Mouse (Mus musculus): Measurements from ENCODE around the gene Vmo1. TPM values are rescaled to one million over a fixed set of nuclear protein-coding genes. Genes with fewer than 3 reads are reported as not detected.
"Not testable (repeated sequence)": the region's sequence is repeated elsewhere in the genome, so short reads cannot be mapped to it uniquely, and the experiment has no call there.

Vmo1 gene
- polyA plus RNA-seq, 1 experiment from 2014 or later = 0.31 TPM

DNA sequence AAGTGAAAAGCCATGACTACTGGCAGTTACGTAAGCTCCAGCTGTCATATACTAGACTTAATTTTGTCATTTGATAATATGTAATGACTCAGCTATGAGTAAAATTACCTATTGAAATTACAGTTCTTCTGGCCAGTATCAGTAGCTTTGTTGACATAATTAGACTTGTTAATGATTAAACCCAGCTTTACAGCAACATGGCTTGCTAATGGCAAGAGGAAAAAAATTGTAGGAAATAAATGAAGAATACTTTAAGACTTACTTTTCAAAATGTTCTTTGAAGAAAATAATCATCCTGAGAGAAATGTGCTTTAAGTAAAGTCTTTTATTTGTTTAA is 14.0 kb downstream of the Vmo1 start:
- no peak overlapping the region for H3K27ac ChIP-seq
- no peak overlapping the region for H3K4me3 ChIP-seq
- no peak overlapping the region for H3K9ac ChIP-seq
- H3K4me1 ChIP-seq = no peaks in the 10 kb centered on the region
- no peaks in the 10 kb centered on the region for H3K27me3 ChIP-seq
- H3K36me3 ChIP-seq = no peaks in the 10 kb centered on the region
- no peak overlapping the region for H3K4me2 ChIP-seq (replicated peaks)
- ATAC-seq (ENCODE audit: low FRiP score, low read depth) = no peak
- H3K9me3 ChIP-seq = no peaks in the 10 kb centered on the region
- WGBS = 87% methylated on average over 1 of the region's 1 CpGs

DNA sequence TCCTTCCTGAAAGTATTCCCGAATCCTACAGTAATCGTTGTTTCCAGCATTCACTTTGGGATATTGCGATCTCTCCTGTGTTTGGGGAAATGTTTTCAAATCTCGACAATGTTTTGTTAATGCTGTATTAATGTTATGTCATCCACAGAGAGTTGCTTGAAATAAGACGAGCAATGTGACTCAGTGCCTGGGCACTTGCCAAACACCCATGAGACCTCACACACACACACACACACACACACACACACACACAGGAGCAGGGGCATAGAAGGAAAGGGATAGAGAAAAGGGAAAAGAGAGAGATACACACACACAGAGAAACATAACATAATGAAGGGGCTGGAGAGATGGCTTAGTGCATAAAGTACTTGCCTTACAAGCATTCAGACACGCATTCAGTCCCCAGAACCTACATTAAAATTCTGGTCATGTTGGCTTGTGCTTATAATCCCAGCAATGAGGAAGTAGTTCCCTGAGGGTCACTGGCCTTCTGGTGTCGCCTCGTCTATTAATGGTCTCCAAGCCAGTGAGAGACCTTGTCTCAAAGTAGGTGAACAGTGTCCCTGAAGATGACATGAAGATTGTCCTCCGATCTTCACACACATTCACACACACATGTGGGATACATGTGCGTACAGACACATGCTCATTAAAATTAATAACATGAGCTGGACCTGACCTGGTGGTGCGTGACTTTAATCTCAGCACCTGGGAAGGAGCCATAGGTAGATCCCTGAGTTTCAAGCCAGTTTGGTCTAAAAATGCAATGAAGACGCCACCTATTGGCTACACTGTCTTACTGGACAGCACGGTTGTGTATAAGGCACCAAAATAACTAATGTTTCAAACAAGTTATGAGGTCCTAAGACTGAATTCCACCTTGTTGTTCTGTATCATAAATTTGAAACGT is 14.6 kb downstream of the Vmo1 start:
- Histone ChIP-seq H3K9me3 (no peaks in the 10 kb centered on the region), H3K4me1 (no peaks in the 10 kb centered on the region), H3K27me3 (no peaks in the 10 kb centered on the region), H3K9ac (no peak overlapping the region), H3K36me3 (no peaks in the 10 kb centered on the region), H3K4me2 (replicated peaks) (no peak overlapping the region), H3K27ac (no peak overlapping the region), H3K4me3 (no peak overlapping the region)
- WGBS = 71% methylated on average over 14 of the region's 14 CpGs
- no peak for ATAC-seq (ENCODE audit: low FRiP score, low read depth)

DNA sequence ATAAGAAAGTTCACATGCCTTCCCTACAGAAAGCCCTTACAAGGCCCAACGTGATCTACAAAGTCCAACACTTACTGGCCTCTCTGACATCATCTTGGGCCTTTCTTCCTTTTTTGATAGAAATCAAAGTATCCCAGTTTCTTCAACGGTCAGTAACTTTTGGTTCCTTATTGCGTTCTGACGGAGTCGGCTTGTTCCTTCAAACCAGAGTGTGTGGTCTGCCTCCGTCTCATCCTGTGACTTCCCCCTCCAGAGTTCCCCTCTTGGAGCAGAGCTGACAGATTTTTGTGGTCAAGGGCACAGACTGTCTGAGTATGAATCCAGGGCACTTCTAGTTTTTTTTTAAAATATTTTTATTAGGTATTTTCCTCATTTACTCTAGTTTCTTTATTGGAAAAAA is 24.7 kb downstream of the Vmo1 start:
- H3K4me3 ChIP-seq = no peak overlapping the region
- H3K27ac ChIP-seq = no peak overlapping the region
- ATAC-seq (ENCODE audit: low FRiP score, low read depth) = no peak
- H3K4me2 ChIP-seq (replicated peaks) = no peak overlapping the region
- 85% methylated on average over 6 of the region's 6 CpGs for WGBS
- H3K27me3 ChIP-seq = no peaks in the 10 kb centered on the region
- no peaks in the 10 kb centered on the region for H3K36me3 ChIP-seq
- no peak overlapping the region for H3K9ac ChIP-seq
- peaks cover 5% of the 10 kb centered on the region; the same call in 1 of the 2 replicates for H3K9me3 ChIP-seq
- H3K4me1 ChIP-seq = no peaks in the 10 kb centered on the region

DNA sequence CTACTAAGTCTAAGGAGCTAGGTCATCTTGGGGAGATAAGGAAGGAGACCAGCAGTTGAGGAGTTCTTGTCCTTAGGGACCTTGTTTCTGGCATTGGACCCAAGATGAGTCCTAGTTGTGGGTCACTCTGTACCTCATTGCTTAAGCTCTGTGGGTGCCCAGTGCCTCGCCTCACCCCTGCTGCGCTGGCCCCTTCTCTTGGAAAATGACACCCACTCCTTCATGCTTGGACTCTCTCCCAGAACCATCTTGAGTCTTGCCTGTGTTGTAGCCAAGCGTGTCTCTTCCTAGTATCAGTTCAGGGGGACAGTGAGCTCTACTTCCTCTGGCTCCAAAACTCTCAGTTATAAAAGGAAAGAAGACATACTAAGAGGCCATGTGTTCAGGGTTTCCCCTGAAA is 25.3 kb downstream of the Vmo1 start:
- H3K9ac ChIP-seq = no peak overlapping the region
- H3K27me3 ChIP-seq = no peaks in the 10 kb centered on the region
- H3K27ac ChIP-seq = no peak overlapping the region
- no peak for ATAC-seq (ENCODE audit: low FRiP score, low read depth)
- no peak overlapping the region for H3K4me2 ChIP-seq (replicated peaks)
- H3K4me3 ChIP-seq = no peak overlapping the region
- no peaks in the 10 kb centered on the region for H3K36me3 ChIP-seq
- H3K4me1 ChIP-seq = no peaks in the 10 kb centered on the region
- H3K9me3 ChIP-seq = peaks cover 5% of the 10 kb centered on the region; the same call in 1 of the 2 replicates
- WGBS = 91% methylated on average over 3 of the region's 3 CpGs

DNA sequence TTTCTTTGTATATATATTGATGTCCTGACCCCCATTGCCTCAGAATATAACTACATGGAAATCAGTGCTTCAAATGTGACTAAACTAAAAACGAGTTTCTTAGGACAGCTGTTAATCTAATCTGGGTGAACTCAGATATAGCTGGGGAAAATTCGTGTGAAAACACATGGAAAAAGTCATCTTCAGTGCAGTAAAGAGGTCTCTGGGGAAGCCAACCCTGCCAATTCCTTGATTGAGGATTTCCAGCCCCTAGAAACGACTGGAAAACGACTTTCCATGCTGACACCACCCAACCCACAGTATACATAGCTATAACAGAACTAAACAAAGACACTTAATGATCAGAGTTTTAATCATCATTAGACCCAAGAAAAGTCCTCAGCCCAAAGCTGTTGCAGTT is 26.6 kb downstream of the Vmo1 start:
- no peak for ATAC-seq (ENCODE audit: low FRiP score, low read depth)
- Histone ChIP-seq H3K36me3 (no peaks in the 10 kb centered on the region), H3K4me3 (no peak overlapping the region), H3K4me2 (replicated peaks) (no peak overlapping the region), H3K4me1 (no peaks in the 10 kb centered on the region), H3K9ac (no peak overlapping the region), H3K9me3 (peaks cover 5% of the 10 kb centered on the region; the same call in 1 of the 2 replicates), H3K27ac (no peak overlapping the region), H3K27me3 (no peaks in the 10 kb centered on the region)
- 34% methylated on average over 4 of the region's 4 CpGs for WGBS

DNA sequence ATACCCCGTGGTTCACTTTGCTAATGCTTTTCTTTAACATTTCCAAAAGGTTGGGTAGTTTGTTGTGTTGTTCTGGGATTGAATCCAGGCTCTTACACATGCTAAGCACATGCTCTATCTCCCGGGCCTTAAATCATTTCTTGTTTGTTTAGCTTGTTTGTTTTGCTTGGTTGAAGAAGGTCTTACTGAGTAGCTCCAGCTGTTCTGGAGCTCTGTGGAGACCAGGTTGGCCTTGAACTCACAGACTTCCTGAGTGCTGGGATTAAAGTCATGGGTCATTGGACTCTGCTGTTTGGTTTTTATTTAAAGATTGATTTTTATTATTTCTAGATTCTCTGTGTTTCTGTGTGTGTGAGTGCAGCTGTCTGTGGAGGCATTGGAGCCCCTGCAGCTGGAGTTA is 28.9 kb downstream of the Vmo1 start:
- Histone ChIP-seq H3K9ac (no peak overlapping the region), H3K4me1 (no peaks in the 10 kb centered on the region), H3K4me2 (replicated peaks) (no peak overlapping the region), H3K36me3 (no peaks in the 10 kb centered on the region), H3K4me3 (no peak overlapping the region), H3K27me3 (no peaks in the 10 kb centered on the region), H3K9me3 (no peaks in the 10 kb centered on the region), H3K27ac (no peak overlapping the region)
- WGBS = 59% methylated on average over 2 of the region's 2 CpGs
- ATAC-seq (ENCODE audit: low FRiP score, low read depth) = no peak

DNA sequence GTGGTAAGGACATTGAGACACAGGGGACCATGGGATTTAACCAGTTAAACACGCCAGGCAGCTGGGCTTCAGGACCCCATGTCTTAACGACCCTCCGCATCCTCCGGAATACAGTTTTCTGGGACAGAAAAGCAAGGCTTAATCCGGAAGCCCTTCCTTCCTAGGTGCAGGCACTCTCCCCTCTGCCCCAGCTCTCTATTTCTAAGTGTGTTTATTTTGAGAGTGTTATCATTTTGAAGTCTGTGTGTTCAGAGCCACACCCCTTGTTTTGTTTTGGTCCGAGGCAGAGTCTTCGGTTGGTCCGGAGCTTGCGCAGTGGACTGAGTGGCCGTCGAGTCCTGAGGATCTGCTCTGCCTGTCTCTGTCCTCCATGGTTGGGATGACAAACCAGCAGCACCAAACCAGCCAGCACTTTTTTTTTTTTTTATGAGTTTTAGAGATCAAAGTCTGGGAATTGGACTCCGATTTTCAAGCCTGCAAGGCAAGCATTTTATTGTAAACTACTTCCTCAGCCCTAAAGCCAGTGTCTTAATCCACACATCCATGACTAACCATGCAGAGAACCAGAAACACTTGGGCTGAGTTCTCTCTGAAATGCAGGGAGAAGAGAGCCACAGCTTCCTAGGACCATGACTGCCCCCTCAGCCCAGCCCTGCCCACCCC is 39.4 kb downstream of the Vmo1 start:
- Histone ChIP-seq H3K27ac (no peak overlapping the region), H3K4me1 (no peaks in the 10 kb centered on the region), H3K36me3 (no peaks in the 10 kb centered on the region), H3K9me3 (no peaks in the 10 kb centered on the region), H3K27me3 (no peaks in the 10 kb centered on the region), H3K4me2 (replicated peaks) (no peak overlapping the region), H3K4me3 (no peak overlapping the region), H3K9ac (no peak overlapping the region)
- WGBS = 67% methylated on average over 12 of the region's 12 CpGs
- no peak for ATAC-seq (ENCODE audit: low FRiP score, low read depth)

DNA sequence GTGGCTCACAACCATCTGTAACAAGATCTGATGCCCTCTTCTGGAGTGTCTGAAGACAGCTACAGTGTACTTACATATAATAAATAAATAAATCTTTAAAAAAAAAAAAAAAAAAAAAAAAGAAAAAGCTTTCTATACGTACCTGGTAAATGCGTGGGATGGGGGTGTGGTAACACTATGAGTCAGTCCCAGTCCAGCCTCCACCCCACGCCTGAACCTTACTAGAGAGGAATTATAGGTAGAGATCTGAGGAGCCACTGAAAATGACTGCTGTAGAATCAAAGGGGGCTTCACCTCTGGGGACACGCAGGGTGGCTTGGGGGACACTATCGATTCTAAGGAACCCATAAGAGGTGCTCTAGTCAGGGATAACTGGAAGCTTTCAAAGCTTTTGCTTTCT is 41.1 kb downstream of the Vmo1 start:
- H3K4me3 ChIP-seq; H3K9ac ChIP-seq; H3K4me2 ChIP-seq (replicated peaks); H3K9me3 ChIP-seq; H3K27ac ChIP-seq; H3K4me1 ChIP-seq; H3K36me3 ChIP-seq; H3K27me3 ChIP-seq; ATAC-seq (ENCODE audit: low FRiP score, low read depth): not testable (repeated sequence)
- 83% methylated on average over 5 of the region's 5 CpGs for WGBS

DNA sequence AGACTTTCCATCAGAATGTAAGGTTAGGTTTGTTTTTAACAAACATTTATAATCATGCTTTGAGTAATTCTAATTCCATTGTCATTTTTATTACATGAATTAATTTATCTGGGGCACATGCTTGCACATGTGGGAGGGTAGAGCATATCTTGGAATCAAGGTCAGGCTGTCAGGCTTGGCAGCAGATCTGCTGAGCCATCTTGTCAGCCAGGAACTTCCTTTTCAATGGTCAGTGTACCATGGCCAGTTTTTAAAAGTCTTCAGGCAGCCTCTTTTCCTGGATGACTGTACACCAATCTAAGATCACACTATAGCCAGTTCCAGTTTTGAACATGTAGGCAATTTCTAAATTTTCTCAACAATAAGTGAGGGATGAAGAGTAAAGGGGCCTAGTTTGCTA is 41.7 kb downstream of the Vmo1 start:
- Histone ChIP-seq H3K9me3 (no peaks in the 10 kb centered on the region), H3K36me3 (no peaks in the 10 kb centered on the region), H3K27me3 (peaks cover 3% of the 10 kb centered on the region; the same call in 1 of the 2 replicates), H3K9ac (no peak overlapping the region), H3K4me3 (no peak overlapping the region), H3K4me1 (no peaks in the 10 kb centered on the region), H3K27ac (no peak overlapping the region), H3K4me2 (replicated peaks) (no peak overlapping the region)
- ATAC-seq (ENCODE audit: low FRiP score, low read depth) = no peak

DNA sequence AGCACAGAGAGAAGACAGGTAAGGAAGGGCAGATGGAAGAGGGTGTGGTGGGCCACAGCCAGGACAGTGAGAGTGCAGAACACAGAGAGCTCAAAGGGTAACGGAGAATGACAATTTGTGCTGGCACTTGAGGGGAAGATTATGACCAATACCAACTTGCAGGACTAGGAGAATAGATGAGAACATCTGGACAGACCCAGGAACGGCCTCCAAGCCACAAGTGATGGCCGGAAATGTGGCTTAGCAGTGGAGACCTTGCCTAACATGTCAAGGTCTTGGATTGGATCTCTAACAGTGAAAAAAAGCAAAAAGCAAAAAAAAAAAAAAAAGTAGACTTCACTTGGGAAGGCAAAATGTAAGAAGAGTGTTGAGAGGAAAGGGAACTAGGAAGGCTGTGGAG is 44.7 kb downstream of the Vmo1 start:
- no peaks in the 10 kb centered on the region for H3K9me3 ChIP-seq
- no peak overlapping the region for H3K27ac ChIP-seq
- ATAC-seq (ENCODE audit: low FRiP score, low read depth) = no peak
- H3K9ac ChIP-seq = no peak overlapping the region
- H3K36me3 ChIP-seq = no peaks in the 10 kb centered on the region
- H3K4me3 ChIP-seq = no peak overlapping the region
- no peak overlapping the region for H3K4me2 ChIP-seq (replicated peaks)
- WGBS = 85% methylated on average over 3 of the region's 3 CpGs
- H3K4me1 ChIP-seq = peaks cover 12% of the 10 kb centered on the region
- peaks cover 32% of the 10 kb centered on the region for H3K27me3 ChIP-seq

DNA sequence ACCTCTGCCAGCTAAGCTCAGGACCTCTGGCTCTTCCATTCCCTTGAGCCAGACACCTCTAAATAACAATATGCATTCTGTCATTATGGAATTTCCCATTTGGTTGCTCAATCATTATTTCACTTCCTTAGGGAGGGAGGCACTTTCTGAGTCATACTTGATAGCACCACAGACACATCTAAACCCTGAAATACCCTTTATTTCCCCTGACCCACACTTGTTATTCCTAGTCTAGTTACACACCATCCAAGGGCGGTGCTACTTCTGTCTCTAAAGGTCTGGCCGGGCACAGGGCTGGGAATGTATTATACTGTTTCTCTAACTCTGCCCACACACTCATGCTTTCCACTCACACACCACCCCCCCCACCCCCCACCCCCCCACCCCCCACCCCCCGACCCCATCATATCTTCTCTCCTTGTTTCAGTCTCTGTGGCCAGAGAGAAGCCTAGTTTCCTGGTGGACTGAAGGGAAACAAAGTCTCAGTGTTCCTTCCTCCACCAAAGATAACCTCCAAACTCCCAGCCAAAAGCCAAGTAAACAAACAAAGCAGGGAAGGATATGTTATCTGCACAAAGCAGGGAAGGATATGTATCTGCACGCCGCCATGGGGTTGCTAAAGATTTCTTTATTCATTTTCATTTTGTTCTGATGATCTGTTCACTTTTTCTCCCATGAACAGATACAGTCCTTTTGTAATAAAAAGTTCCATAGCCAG is 46.4 kb downstream of the Vmo1 start:
- Histone ChIP-seq H3K9me3 (no peaks in the 10 kb centered on the region), H3K4me2 (replicated peaks) (no peak overlapping the region), H3K36me3 (no peaks in the 10 kb centered on the region), H3K9ac (no peak overlapping the region), H3K4me3 (no peak overlapping the region), H3K27ac (no peak overlapping the region), H3K27me3 (peaks cover 49% of the 10 kb centered on the region), H3K4me1 (peaks cover 14% of the 10 kb centered on the region)
- 83% methylated on average over 5 of the region's 5 CpGs for WGBS
- ATAC-seq (ENCODE audit: low FRiP score, low read depth) = no peak

DNA sequence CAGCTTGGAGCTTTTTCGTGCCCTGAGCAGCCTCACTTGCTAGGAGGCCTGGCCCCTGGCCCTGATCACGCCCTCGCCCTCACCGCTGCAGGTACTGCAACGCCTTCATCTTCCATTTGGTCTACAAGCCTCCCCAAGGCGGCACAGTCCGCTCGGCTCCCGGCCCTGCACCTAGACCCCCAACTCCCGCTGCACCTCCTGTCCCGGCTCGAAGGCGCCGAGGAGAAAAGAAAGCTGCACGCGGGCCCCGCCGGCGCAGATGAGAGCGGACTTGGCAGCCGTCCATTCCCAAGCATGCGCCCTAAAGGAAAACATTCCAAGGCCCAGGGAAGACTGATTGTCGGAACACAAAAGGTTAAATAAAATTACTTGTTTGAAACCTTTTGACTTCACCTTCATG is 48.6 kb downstream of the Vmo1 start:
- ATAC-seq (ENCODE audit: low FRiP score, low read depth) = no peak
- Histone ChIP-seq H3K9me3 (no peaks in the 10 kb centered on the region), H3K4me3 (peak overlapping the region; percentile 37), H3K27ac (no peak overlapping the region; the same call in 1 of the 2 replicates), H3K4me1 (peaks cover 14% of the 10 kb centered on the region), H3K4me2 (replicated peaks) (peak overlapping the region; percentile 65), H3K27me3 (peaks cover 72% of the 10 kb centered on the region), H3K9ac (peak overlapping the region; percentile 63), H3K36me3 (no peaks in the 10 kb centered on the region)
- WGBS = 8% methylated on average over 23 of the region's 23 CpGs

Measured in limb, embryonic 13.5 days (tissue).